Mouse (Mus musculus) layer of hippocampus, adult 2 months (tissue): ENCODE results near the gene Havcr2. TPM values are rescaled to one million over a fixed set of nuclear protein-coding genes. Genes with fewer than 3 reads are reported as not detected.
"Not testable (repeated sequence)": the region's sequence is repeated elsewhere in the genome, so short reads cannot be mapped to it uniquely, and the experiment has no call there.

Source experiments
- DNase-seq, 2 experiments: peaks; one replicate each; pipeline ENCODE4 v3.0.0; 2022; ENCODE audit warnings: low spot score in 2 of 2
- H3K27ac ChIP-seq: fragments of 200-600 bp; 2 replicates; pipeline ENCODE4 v1.8.1; 2022
- H3K4me3 ChIP-seq: fragments of 200-600 bp; 2 replicates; pipeline ENCODE4 v1.8.1; 2022; ENCODE audit warnings: mild to moderate bottlenecking
- CTCF ChIP-seq: fragments of 200-600 bp; conservative IDR thresholded peaks from 2 replicates; pipeline ENCODE4 v1.8.1; 2022; ENCODE audit warnings: antibody characterized with exemption, mild to moderate bottlenecking, moderate library complexity
- long read RNA-seq, 2 experiments: library from polyadenylated mRNA; stranded (forward); transcript quantifications; one replicate each; pipeline ENCODE4 v2.0.0; 2021; ENCODE audit warnings: borderline mapping rate in 2 of 2
- total RNA-seq, 2 experiments: library from RNA; stranded (reverse); gene quantifications; 2 replicates each; pipeline ENCODE4 v1.2.3; 2021

Havcr2 gene
- total RNA-seq: 1 to 10 TPM; 2.2 to 2.8 TPM
- long read RNA-seq, experiment 1, partial matches to known transcripts: 0 of 8 reads
- long read RNA-seq, experiment 1, other reads (novel, unspliced or antisense): 6 of 8 reads
- long read RNA-seq, experiment 2, partial matches to known transcripts: 2 of 8 reads
- long read RNA-seq, experiment 2, other reads (novel, unspliced or antisense): 2 of 8 reads

GRCm38 (mm10) chr11:46454453-46455045 is at the start of gene Havcr2:
Havcr2 (plus strand) TSS chr11:46454935.
- Histone ChIP-seq H3K4me3 (no peak within 1 kb of the TSS), H3K27ac (no peak within 1 kb of the TSS)
- TF ChIP-seq CTCF: no peak
- no peak for DNase-seq

DNA sequence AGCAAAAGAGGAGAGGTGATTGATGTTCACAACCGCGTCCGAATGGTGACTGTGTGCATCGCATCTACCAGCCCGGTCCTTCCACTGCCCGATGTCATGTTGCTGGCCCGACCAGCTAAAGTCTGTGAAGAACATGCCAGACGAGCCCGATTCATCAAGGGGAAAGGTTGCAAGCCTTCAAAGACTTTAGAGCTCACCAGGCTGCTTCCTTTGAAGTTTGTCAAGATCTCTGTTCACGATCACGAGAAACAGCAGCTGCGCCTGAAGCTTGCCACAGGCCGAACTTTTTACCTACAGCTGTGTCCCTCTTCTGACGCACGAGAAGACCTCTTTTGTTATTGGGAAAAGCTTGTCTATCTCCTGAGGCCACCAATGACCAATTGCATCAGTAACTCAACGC is 49.7 kb upstream of the Havcr2 start:
- DNase-seq: no peak
- H3K27ac ChIP-seq: no peak overlapping the region
- no peak for TF ChIP-seq CTCF
- H3K4me3 ChIP-seq: no peak overlapping the region

- no peak for TF ChIP-seq CTCF
- no peak overlapping the region for H3K4me3 ChIP-seq
- H3K27ac ChIP-seq: no peak overlapping the region
- DNase-seq: no peak
Measured at GRCm38 (mm10) chr11:46406721-46407120, 48.0 kb upstream of the Havcr2 start.

GRCm38 (mm10) chr11:46410018-46410563 is 44.6 kb upstream of the Havcr2 start:
- no peak overlapping the region for H3K27ac ChIP-seq
- H3K4me3 ChIP-seq: no peak overlapping the region
- no peak for TF ChIP-seq CTCF
- no peak for DNase-seq

DNA sequence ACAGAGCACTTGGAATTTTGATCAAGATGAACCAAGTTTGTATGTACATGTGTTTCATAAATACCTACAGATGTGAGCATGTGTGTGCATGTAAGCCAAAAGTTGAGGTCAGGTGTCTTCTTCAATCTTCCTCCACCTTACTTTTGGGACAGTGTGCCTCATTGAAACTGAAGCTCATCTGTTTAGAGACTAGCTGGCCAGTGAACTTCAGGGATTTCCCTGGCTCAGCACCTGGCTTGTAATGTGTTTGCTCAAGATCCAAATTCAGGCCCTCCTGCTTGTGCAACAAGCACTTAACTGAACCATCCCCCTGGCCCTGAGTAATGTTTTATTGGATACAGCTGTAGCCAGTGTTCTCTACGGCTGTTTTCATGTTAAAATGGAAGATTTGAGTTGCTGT is 36.3 kb upstream of the Havcr2 start:
- DNase-seq: no peak
- no peak overlapping the region for H3K4me3 ChIP-seq
- no peak overlapping the region for H3K27ac ChIP-seq
- TF ChIP-seq CTCF: no peak

DNA sequence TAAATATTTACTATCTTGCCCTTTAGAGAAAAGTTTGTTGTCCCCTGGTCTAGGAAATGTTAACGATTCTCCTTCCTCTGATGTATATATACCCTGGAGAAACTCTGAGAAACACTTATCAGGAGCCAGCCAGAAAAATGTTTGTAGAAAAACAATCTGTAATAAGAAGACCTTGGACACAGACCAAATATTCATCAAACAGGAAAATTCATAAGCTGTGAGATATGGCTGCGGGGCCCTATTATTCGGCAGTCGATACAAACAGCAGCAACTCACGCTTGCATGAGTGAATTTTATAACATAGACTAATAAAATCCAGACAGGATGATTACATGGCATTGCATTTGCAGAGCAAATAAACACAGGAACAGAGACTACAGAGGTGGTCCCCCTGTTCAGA is 35.9 kb upstream of the Havcr2 start:
- DNase-seq: no peak
- H3K4me3 ChIP-seq: no peak overlapping the region
- H3K27ac ChIP-seq: no peak overlapping the region
- no peak for TF ChIP-seq CTCF

- TF ChIP-seq CTCF: no peak
- no peak for DNase-seq
- H3K27ac ChIP-seq: no peak overlapping the region
- H3K4me3 ChIP-seq: no peak overlapping the region
Measured at GRCm38 (mm10) chr11:46421086-46421888, 33.4 kb upstream of the Havcr2 start.

DNA sequence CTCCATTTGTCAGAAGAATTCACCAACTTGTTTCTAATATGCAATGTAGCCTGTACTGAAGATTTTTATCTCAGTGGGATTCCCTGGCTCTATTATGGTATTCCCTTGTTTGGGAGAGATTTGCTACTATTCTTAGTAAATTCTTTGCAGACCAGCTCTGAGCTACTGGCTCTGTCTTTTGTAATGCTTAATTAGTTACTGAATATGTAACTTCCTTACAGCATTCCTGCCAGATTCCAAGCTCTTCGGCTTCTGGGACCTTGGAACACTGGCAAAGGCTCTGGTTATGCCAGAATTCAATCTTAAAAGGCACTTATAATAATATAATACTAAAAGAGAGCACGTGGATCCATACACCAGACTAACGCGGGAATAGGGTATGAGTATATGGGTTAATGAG is 26.6 kb upstream of the Havcr2 start:
- H3K27ac ChIP-seq, H3K4me3 ChIP-seq, DNase-seq: not testable (repeated sequence)

DNA sequence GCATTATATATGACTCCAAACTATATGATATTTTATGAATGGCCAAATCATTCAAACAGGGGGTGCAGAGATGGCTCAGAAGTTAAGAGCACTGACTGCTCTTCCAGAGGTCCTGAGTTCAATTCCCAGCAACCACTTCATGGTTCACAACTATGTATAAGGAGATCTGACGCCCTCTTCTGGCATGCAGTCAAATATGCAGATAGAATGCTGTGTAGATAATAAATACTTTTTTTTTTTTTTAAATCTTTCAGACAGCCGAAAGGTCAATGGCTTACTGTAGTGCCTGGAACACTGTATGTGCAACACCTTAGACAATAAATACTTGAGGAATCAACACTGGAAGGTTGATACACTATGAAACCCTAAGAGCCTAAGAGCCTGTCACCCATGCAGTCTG is 24.6 kb upstream of the Havcr2 start:
- peak overlapping the region; percentile 82; the same call in 1 of the 2 replicates for H3K27ac ChIP-seq
- TF ChIP-seq CTCF: no peak
- H3K4me3 ChIP-seq: no peak overlapping the region
- no peak for DNase-seq

DNA sequence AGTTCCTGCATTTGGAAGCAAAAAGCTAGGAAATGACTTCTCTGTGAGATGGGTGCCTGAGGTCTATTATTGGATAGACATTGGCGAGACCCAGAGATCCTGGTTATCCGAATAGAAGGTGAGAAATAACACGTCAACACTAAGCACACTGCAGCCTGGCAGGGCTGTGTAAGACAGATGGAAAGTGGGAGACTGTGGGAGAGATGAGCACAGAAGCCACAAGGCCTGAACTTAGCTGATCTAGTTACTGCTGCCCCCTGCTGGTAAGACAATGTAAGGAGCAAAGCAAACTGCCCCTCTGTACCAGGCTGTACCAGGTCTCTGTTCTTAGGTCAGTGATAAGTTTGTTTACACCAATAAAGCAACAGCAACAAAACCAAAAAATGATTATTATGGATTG is 23.6 kb upstream of the Havcr2 start:
- peak overlapping the region; percentile 82 for H3K27ac ChIP-seq
- TF ChIP-seq CTCF: peak; percentile 94
- H3K4me3 ChIP-seq: no peak overlapping the region
- peak; percentile 88 to 89 for DNase-seq

- no peak for DNase-seq
- TF ChIP-seq CTCF: no peak
- no peak overlapping the region for H3K4me3 ChIP-seq
- H3K27ac ChIP-seq: no peak overlapping the region
Measured at GRCm38 (mm10) chr11:46435363-46435762, 19.4 kb upstream of the Havcr2 start.

GRCm38 (mm10) chr11:46436760-46437458 is 17.8 kb upstream of the Havcr2 start, which contains the start of gene Med7:
Med7 (plus strand) TSS chr11:46436925.
- peak within 1 kb of the TSS; percentile 96 for H3K27ac ChIP-seq
- peak within 1 kb of the TSS; percentile 92 for H3K4me3 ChIP-seq
- DNase-seq: peak; percentile 89 to 97
- no peak for TF ChIP-seq CTCF
